Mouse (Mus musculus): ENCODE measurements around the gene Iqsec1.

DNA sequence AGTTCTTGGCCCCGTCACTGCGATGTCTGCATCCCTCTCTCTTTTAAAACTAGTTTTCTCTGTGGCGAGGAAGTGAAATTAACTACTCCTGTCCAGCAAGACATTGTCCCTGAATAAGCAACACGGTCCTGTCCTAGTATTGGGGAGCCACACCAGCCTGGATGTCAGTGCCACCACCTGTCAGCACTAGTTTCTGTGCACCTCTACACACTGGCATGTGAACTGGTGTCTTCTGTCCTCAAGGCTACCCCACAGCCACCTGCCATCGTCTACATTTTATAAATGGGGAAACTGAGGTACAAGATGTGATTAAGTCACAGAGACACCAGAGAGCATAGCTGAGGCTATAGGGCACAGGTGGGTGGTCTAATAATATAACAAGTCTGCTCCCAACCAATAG is 277.7 kb downstream of the Iqsec1 start:
- TF ChIP-seq CTCF (IDR thresholded peaks at IDR 0.05; ENCODE audit: low read depth) (no peak), EP300 (IDR thresholded peaks at IDR 0.05; ENCODE audit: low read depth) (no peak)

All from heart, postnatal 0 days (tissue).